Mouse (Mus musculus) heart, adult 8-10 months (tissue): Measurements from ENCODE around the gene Wnt7b. TPM values are rescaled to one million over a fixed set of nuclear protein-coding genes. Genes with fewer than 3 reads are reported as not detected.

ENCODE experiments used
- DNase-seq: peaks from one replicate; pipeline ENCODE4 v3.0.0; 2022; ENCODE audit warnings: low spot score
- total RNA-seq, 4 experiments: library from RNA; stranded (reverse); gene quantifications; 2 replicates each; pipeline ENCODE4 v1.2.4; 2022

Wnt7b gene
- total RNA-seq: under 1 TPM in 3 of 4 experiments, not detected in 1; 0.06 to 0.19 (median 0.14) TPM

- DNase-seq: no peak
Observed at GRCm38 (mm10) chr15:85582356-85582910, at the start of gene Wnt7b. Gene Wnt7b (minus strand): TSS chr15:85582473.

- no peak for DNase-seq
Observed at GRCm38 (mm10) chr15:85631591-85631990, 49.3 kb upstream of the Wnt7b start.

GRCm38 (mm10) chr15:85629924-85630545, 47.8 kb upstream of the Wnt7b start:
- no peak for DNase-seq

- no peak for DNase-seq
Observed at GRCm38 (mm10) chr15:85625666-85626279, 43.5 kb upstream of the Wnt7b start.

DNA sequence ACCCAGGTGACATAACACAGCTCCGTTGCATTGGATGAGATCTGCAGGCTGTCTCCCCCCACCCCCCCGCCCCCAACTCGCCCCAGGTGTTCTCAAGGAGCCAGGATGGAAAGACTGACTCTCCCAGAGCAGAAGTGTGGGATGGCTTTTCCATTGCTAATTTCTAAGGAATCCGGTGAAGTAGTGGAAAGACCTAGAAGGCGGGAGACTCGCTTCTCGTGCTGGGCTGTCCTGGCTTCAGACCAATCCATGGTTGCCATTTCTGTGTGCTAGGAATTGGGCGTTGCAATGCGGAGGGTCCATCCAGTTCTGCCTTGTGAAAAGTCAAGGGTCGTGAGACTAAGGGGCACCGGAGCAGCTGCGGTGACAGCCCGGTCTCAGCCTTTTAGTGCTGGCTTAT, 39.9 kb upstream of the Wnt7b start:
- DNase-seq: no peak

DNA sequence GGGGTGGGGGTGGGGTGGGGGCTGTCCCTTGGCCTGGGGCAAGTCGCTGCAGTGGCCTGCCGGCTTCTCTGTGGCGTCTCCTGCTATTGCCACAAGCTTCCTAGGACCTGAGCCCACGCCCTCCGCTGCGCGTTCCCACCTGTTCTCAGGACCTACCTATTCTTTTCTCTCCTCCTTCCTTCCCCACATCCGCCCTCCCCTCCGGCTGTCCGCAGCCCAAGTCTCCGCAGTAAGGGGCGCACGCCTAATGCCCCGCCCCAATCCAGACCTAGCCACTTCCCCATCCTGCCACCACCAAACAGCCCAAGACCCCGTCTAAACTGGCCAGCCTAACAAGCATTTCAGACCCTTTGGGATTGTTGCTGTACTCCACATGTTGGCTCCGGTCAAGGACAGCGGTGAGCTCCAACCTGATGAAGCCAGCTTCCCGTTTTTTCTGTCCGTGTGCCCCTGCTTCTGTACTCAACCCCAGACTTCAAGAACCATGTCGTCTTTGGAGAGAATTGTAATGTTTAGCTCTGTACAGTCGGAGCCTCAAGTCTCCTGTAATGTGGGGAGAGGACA, 33.3 kb upstream of the Wnt7b start:
- DNase-seq: no peak

- DNase-seq: no peak
Observed at GRCm38 (mm10) chr15:85615075-85615474, 32.8 kb upstream of the Wnt7b start.

DNA sequence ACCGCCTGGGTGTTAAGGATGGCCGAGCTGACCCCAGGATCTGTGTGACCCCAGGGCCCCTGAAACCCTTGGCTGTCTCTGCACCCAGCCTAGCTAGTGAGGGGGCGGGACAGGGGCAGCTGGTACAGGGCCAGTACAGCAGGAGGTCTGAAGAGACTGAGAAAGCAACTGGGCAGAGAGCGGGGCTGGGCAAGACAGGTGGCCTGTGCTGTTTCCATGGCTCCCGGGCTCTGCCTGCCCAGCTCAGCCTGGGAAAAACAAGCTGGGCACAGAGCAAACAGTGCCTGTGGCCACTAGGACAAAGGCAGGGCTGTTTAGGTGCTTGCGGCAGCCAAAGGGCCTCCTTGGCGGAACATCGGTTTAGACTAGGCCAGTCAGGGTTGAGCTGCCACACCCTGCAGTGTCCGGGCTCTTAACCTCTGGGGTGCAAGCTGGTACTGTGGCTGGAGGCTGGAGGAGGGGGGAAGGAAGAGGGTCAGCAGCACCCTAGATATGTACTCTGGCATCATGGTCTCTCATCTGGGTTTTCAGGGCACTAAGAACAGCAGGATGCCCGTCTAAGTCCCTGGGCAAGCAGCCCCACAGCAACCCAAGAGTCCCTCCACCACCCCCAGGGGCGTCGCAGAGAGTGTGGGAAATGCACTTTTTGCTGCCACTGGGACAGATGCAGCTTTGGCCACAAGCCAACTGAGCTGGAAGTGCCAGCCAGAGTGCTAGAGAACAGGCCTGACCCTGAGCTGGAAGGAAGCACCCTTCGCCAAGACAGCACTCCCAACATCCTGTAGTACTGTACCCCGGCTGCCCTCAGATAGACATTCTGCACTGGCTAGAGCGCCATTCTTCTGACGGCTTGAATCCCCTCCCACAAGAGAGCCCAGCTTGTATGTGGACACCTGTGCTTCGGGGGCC, 31.3 kb upstream of the Wnt7b start:
- no peak for DNase-seq

DNA sequence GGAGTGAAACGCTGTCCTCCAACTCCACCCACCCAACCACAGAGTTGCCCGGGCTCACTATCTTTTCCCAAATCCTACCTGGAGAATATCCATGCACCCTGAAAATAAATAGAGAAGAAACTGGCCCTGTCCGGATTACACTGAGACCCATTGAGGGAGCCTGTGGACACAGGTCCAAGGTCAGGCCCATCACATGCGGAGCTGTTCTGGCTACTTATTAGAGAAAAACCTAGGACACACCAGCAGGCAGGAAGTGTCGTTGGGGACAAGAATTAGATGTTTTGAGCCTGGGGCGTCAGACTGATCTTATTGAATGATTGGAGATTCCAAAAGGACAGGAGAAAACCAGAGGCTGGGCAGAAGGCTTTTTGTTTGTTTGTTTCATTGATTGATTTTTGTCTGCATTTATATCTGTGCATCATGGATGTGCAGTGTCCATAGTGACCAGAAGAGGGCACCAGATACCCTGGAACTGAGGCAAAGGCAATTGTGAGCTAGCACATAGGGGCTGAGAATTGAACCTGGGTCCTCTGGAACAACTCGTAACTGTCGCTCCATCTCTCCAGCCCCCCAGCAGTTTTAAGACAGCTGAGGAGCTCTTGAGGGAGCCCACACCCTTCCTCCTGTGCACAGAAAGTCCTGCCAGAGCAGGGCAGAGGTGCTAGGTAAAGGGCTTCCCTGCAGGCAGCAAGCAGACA, 30.5 kb upstream of the Wnt7b start:
- peak; percentile 60 for DNase-seq

DNA sequence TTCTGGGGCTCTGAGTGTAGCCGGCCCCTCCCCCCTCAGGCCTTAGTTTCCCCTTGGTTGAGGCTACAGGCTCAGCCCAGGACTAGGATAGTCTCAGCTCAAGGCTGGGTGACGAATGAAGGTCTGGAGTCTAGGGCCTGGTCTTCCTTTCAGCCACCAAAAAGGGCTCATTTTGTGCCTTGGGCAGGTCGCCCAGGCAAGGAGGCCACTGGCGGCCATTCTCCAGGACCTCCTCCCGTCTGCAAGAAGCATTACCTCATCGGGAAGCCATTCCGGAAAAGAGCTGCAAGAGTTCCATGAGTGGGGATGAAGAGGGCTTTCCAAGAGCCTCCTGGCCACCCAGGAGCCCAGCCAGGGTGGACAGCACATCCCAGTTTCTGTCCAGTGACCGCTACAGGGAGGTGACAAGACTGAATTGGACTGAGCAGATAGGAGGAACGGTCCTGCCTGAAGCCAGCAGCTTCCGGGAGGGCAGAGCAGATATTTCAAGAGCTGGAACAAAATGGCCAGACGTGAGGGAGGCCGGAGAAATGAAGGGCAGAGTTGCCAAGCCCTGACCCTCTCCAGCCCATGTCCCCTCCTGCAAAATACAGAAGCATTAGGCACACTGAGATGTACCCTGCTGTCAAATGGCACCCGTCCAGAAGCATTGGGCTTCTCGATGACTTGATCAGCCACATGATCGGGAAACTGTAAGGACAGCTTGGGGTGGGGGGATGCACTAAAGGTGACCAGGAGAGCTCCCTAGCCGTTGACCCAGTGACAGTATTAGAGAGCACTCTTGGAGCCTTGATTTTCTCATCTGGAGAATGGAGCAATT, 29.6 kb upstream of the Wnt7b start:
- peak; percentile 88 for DNase-seq

DNA sequence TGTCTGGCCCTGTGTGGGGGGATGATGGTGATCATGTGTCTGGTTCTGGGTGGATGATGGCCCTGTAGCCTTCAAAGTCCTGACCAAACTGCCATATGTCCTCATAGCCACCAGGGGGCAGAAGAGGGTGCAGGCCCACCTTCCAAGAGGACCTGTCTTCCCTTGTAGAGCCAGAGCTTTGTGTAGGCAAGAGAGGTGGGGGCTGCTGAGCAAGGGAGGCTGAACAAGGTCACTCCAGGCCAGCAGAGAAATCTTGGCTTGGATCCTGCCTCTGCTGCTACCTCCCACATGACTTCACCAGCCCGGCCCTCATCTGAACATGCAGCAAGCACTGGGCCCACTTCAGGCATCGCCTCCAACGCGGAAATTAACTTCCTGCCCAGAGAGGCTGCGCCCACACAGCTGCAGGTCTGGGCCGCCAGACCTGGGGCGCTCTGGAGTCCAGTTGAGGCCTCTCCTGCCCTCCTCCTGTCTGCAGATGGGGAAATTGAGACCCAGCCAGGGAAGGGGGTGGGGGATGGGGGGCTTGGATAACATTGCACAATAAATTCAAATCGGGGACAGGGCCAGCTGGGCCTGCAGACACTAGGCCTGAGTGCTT, 28.4 kb upstream of the Wnt7b start:
- peak; percentile 96 for DNase-seq

GRCm38 (mm10) chr15:85610120-85610519, 27.8 kb upstream of the Wnt7b start:
- peak; percentile 22 for DNase-seq

DNA sequence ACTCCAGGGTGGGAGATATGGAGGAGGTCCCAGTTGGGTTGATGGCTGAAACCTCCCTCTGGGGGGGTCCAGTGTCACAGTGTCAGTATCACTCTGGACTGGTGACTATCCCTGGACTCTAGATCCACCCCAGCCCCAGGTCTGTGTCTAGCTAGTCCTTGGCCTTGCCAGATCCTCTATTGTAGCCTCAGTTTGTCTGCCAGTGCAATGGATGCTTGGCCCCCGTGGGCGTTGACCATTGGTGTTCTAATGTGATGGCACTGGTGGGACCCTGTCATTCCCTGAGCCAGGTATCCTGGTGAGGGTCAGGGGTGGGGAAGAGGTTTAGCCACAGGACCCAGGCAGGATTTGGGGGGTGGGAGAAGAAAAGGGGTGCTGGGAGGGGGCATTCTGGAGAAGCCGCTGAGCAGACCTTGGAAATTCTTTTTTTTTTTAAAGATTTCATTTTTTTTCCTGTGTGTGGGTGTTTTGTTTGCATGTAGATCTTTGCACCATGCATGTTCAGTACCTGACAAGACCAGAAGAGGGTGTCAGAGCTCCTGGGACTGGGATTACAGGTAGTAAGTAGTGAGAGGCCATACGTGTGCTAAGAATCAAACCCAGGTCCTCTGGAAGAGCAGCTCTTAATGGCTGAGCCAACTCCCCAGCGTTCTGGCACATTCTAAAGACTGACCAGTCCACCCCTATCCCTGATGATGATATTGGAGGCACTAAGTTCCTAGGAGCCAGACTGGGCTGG, 27.2 kb upstream of the Wnt7b start:
- DNase-seq: no peak

DNA sequence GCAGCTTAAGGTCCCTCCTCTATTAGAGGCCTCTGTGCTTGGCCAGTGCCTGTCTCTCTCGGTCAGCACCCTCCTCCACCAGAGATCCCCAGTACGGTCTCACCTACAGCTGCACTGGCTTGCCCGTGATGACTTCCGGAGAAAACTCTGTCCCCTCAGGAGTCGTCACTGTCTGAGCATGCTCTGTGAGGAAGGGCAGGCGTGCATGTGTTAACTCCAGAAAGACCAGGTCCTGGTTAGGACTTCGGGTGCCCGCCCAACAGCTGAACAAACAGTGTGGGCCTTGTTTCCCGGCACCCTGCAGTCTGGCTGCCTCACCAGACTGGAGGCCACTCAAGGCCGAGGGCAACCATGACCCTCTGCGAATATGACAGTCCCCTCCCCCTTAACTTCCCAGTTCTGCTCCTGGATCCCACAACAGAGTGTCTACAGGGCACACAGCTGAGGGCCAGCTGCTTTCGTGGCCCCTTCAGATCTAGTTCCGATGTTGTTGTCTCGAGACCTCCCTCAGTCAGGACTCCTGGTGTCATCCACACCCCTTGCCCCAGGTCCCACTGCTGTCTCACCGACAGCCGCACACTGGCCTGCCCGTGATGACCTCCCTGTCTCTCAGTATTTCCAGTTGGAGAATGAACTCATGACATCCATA, 23.8 kb upstream of the Wnt7b start:
- peak; percentile 43 for DNase-seq

DNA sequence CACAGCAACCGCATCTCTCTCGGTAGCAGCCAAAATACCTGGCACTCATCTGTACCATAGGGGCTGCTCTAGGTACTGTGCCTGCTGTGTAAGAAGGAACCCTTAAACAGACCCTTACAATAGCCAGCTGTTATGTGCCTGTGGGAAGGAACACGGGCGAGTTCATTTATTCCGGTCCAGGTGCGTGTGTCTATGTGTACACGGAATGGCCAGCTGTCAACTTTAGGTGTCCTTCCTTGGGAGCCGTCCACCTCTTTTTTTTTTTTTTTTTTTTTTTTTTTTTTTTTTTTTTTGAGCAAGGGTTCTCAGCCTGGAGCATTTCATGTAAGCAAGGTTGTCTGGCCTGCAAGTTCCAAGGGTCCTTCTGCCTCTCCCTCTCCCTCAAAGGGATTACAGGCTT, 22.7 kb upstream of the Wnt7b start:
- no peak for DNase-seq

GRCm38 (mm10) chr15:85604507-85604906, 22.2 kb upstream of the Wnt7b start:
- DNase-seq: no peak

DNA sequence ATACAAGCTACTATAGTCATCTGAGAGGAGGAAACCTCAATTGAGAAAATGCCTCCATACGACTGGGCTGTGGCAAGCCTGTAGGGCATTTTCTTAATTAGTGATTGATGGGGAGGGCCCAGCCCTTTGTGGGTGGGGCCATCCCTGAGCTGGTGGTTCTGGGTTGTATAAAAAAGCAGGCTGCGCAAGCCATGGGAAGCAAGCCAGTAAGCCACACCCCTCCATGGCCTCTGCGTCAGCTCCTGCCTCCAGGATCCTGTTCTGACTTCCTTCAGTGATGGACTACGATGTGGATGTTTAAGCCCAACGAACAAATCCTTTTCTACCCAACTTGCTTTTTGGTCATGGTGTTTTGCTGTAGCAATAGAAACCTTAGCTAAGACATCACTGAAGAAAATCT, 21.1 kb upstream of the Wnt7b start:
- DNase-seq: peak; percentile 71

GRCm38 (mm10) chr15:85602733-85603132, 20.5 kb upstream of the Wnt7b start:
- DNase-seq: no peak

- no peak for DNase-seq
Observed at GRCm38 (mm10) chr15:85602021-85602420, 19.7 kb upstream of the Wnt7b start.
